Mouse (Mus musculus): ENCODE results near the gene Oxsm.

GRCm38 (mm10) chr14:16207722-16208121 lies 41.9 kb downstream of the Oxsm start:
- TF ChIP-seq CTCF (IDR thresholded peaks at IDR 0.05; ENCODE audit: insufficient read depth, low read length) (no peak), POLR2A (IDR thresholded peaks at IDR 0.05; ENCODE audit: borderline replicate concordance, extremely low read depth, low read depth, low read length) (no peak)

Data from lung, adult 2 months (tissue).